Mouse (Mus musculus): ENCODE measurements around the gene 2310057N15Rik. TPM values are rescaled to one million over a fixed set of nuclear protein-coding genes. Genes with fewer than 3 reads are reported as not detected.

2310057N15Rik gene
- polyA plus RNA-seq, 1 experiment from 2014 or later: not detected

GRCm38 (mm10) chr16:88744750-88745340 is 29.2 kb downstream of the 2310057N15Rik start:
- H3K9me3 ChIP-seq (ENCODE audit: control insufficient read depth, low read length): no peaks in the 10 kb centered on the region
- no peak overlapping the region for H3K27ac ChIP-seq (ENCODE audit: low read depth, low read length)
- no peaks in the 10 kb centered on the region for H3K27me3 ChIP-seq (ENCODE audit: control insufficient read depth, insufficient read depth, low read length)
- H3K9ac ChIP-seq (ENCODE audit: low read depth, low read length): no peak overlapping the region
- H3K4me3 ChIP-seq (ENCODE audit: low read depth, low read length): no peak overlapping the region
- no peaks in the 10 kb centered on the region for H3K4me1 ChIP-seq (replicated peaks; ENCODE audit: control insufficient read depth, insufficient read depth, low read length)
- ATAC-seq (ENCODE audit: low FRiP score) (no peak), DNase-seq (ENCODE audit: low spot score) (no peak)
- no peaks in the 10 kb centered on the region for H3K36me3 ChIP-seq (ENCODE audit: control insufficient read depth, insufficient read depth, low read length)
- no peak overlapping the region for H3K4me2 ChIP-seq (replicated peaks; ENCODE audit: low read depth, low read length)
- 83% methylated on average over 4 of the region's 4 CpGs for WGBS

GRCm38 (mm10) chr16:88735391-88735790 is 38.6 kb downstream of the 2310057N15Rik start:
- Histone ChIP-seq H3K27me3 (ENCODE audit: control insufficient read depth, insufficient read depth, low read length) (no peaks in the 10 kb centered on the region), H3K4me3 (ENCODE audit: low read depth, low read length) (no peak overlapping the region), H3K9ac (ENCODE audit: low read depth, low read length) (no peak overlapping the region), H3K9me3 (ENCODE audit: control insufficient read depth, low read length) (no peaks in the 10 kb centered on the region), H3K4me1 (replicated peaks; ENCODE audit: control insufficient read depth, insufficient read depth, low read length) (no peaks in the 10 kb centered on the region), H3K36me3 (ENCODE audit: control insufficient read depth, insufficient read depth, low read length) (no peaks in the 10 kb centered on the region), H3K4me2 (replicated peaks; ENCODE audit: low read depth, low read length) (no peak overlapping the region), H3K27ac (ENCODE audit: low read depth, low read length) (no peak overlapping the region)
- DNase-seq (ENCODE audit: low spot score) (no peak), ATAC-seq (ENCODE audit: low FRiP score) (no peak)
- 79% methylated on average over 2 of the region's 2 CpGs for WGBS

DNA sequence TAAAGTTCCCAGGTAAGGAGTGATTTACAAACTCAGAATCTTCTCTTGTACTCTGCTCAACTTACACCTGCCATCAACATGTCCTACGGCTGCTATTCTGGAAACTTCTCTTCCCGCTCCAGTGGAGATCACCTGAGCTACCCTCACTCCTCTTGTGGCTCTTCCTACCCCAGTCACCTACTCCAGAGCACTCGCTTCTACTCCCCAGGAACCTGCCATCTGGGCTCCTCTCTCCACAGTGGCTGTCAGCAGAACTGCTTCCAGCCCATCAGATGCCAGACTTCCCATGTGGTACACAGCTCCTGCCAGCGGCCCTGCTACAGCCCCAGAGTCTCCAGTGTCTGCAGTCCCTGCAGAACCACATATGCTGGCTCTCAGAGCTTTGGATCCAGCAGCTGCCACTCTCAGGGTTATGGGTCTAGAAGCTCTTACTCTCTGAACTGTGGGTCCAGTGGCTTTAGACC is 45.2 kb downstream of the 2310057N15Rik start, which contains the start of gene Krtap13-1:
TSS of gene Krtap13-1 (plus strand) at position 51 of the 464 bp plus-strand sequence.
- H3K27ac ChIP-seq (ENCODE audit: low read depth, low read length): no peak within 1 kb of the TSS
- DNase-seq (ENCODE audit: low spot score) (no peak), ATAC-seq (ENCODE audit: low FRiP score) (no peak)
- 82% methylated on average over 4 of the region's 4 CpGs for WGBS
- H3K36me3 ChIP-seq (ENCODE audit: control insufficient read depth, insufficient read depth, low read length): no peaks in the 10 kb centered on the region
- no peak within 1 kb of the TSS for H3K4me3 ChIP-seq (ENCODE audit: low read depth, low read length)
- H3K27me3 ChIP-seq (ENCODE audit: control insufficient read depth, insufficient read depth, low read length): no peaks in the 10 kb centered on the region
- H3K9ac ChIP-seq (ENCODE audit: low read depth, low read length): no peak within 1 kb of the TSS
- no peaks in the 10 kb centered on the region for H3K9me3 ChIP-seq (ENCODE audit: control insufficient read depth, low read length)
- no peak within 1 kb of the TSS for H3K4me2 ChIP-seq (replicated peaks; ENCODE audit: low read depth, low read length)
- no peaks in the 10 kb centered on the region for H3K4me1 ChIP-seq (replicated peaks; ENCODE audit: control insufficient read depth, insufficient read depth, low read length)

Other genes starting within 250 kb of the 2310057N15Rik start
- gene Cldn8, start 211.0 kb downstream of the 2310057N15Rik start, polyA plus RNA-seq (2014; fragmentation: Nextera tagmentation; extraction: Ambion mirVana): 1.1 and 1.5 TPM in 2 replicates
- gene Krtap24-1, start 161.9 kb downstream of the 2310057N15Rik start, polyA plus RNA-seq (2014; fragmentation: Nextera tagmentation; extraction: Ambion mirVana): not detected in 2 replicates
- gene 2310079G19Rik, start 146.5 kb downstream of the 2310057N15Rik start, polyA plus RNA-seq (2014; fragmentation: Nextera tagmentation; extraction: Ambion mirVana): not detected in 2 replicates
- gene Krtap26-1, start 126.4 kb downstream of the 2310057N15Rik start, polyA plus RNA-seq (2014; fragmentation: Nextera tagmentation; extraction: Ambion mirVana): not detected in 2 replicates
- gene Krtap27-1, start 102.5 kb downstream of the 2310057N15Rik start, polyA plus RNA-seq (2014; fragmentation: Nextera tagmentation; extraction: Ambion mirVana): not detected in 2 replicates
- gene 2310061N02Rik, start 66.2 kb downstream of the 2310057N15Rik start, polyA plus RNA-seq (2014; fragmentation: Nextera tagmentation; extraction: Ambion mirVana): not detected in 2 replicates
- not detected in 2 replicates for gene Krtap13-1, start 45.3 kb downstream of the 2310057N15Rik start, polyA plus RNA-seq (2014; fragmentation: Nextera tagmentation; extraction: Ambion mirVana)
- gene Krtap13, start 22.6 kb downstream of the 2310057N15Rik start, polyA plus RNA-seq (2014; fragmentation: Nextera tagmentation; extraction: Ambion mirVana): not detected in 2 replicates
- gene 2310034C09Rik, start 15.4 kb downstream of the 2310057N15Rik start, polyA plus RNA-seq (2014; fragmentation: Nextera tagmentation; extraction: Ambion mirVana): not detected in 2 replicates
- not detected in 2 replicates for gene Gm5965, start 3.7 kb upstream of the 2310057N15Rik start, polyA plus RNA-seq (2014; fragmentation: Nextera tagmentation; extraction: Ambion mirVana)
- gene Gm20741, start 38.0 kb upstream of the 2310057N15Rik start, polyA plus RNA-seq (2014; fragmentation: Nextera tagmentation; extraction: Ambion mirVana): not detected in 2 replicates
- not detected in 2 replicates for gene Krtap15, start 46.0 kb upstream of the 2310057N15Rik start, polyA plus RNA-seq (2014; fragmentation: Nextera tagmentation; extraction: Ambion mirVana)
- gene Krtap14, start 51.9 kb upstream of the 2310057N15Rik start, polyA plus RNA-seq (2014; fragmentation: Nextera tagmentation; extraction: Ambion mirVana): not detected in 2 replicates
- gene Krtap19-1, start 95.2 kb upstream of the 2310057N15Rik start, polyA plus RNA-seq (2014; fragmentation: Nextera tagmentation; extraction: Ambion mirVana): not detected in 2 replicates
- gene Krtap19-2, start 100.1 kb upstream of the 2310057N15Rik start, polyA plus RNA-seq (2014; fragmentation: Nextera tagmentation; extraction: Ambion mirVana): not detected in 2 replicates
- not detected in 2 replicates for gene Krtap19-3, start 103.8 kb upstream of the 2310057N15Rik start, polyA plus RNA-seq (2014; fragmentation: Nextera tagmentation; extraction: Ambion mirVana)
- not detected in 2 replicates for gene Krtap19-4, start 110.9 kb upstream of the 2310057N15Rik start, polyA plus RNA-seq (2014; fragmentation: Nextera tagmentation; extraction: Ambion mirVana)
- gene Krtap19-5, start 122.3 kb upstream of the 2310057N15Rik start, polyA plus RNA-seq (2014; fragmentation: Nextera tagmentation; extraction: Ambion mirVana): not detected in 2 replicates
- gene Krtap19-9b, start 158.1 kb upstream of the 2310057N15Rik start, polyA plus RNA-seq (2014; fragmentation: Nextera tagmentation; extraction: Ambion mirVana): not detected in 2 replicates
- gene Krtap16-3, start 188.7 kb upstream of the 2310057N15Rik start, polyA plus RNA-seq (2014; fragmentation: Nextera tagmentation; extraction: Ambion mirVana): not detected in 2 replicates
- not detected in 2 replicates for gene Krtap22-2, start 236.6 kb upstream of the 2310057N15Rik start, polyA plus RNA-seq (2014; fragmentation: Nextera tagmentation; extraction: Ambion mirVana)
- not detected in 2 replicates for gene Gm10229, start 241.1 kb upstream of the 2310057N15Rik start, polyA plus RNA-seq (2014; fragmentation: Nextera tagmentation; extraction: Ambion mirVana)

Measured in hindbrain, embryonic 11.5 days (tissue).